ENCODE assay signal across 8 mouse cellular contexts in genomic region chr11:99120524-99121217, GRCm38 (mm10). TPM values are rescaled to one million over a fixed set of nuclear protein-coding genes. Genes with fewer than 3 reads are reported as not detected.
DNase-seq lines count a peak whose midpoint lies in the region; ATAC-seq and TF ChIP-seq lines count a peak whose summit lies in the region.

No protein-coding gene starts in this region.

- H3K36me3 ChIP-seq in liver, adult 2 months (ENCODE audit: control insufficient read depth, insufficient read depth, low read length): no peaks in the 10 kb centered on the region
- no peaks in the 10 kb centered on the region for H3K36me3 ChIP-seq in intestine, embryonic 16.5 days (ENCODE audit: control insufficient read depth, insufficient read depth, low read length)
- no peaks in the 10 kb centered on the region for H3K36me3 ChIP-seq in neural tube, embryonic 15.5 days

- no peak overlapping the region; the same call in 1 of the 2 replicates for H3K9ac ChIP-seq in liver, adult 2 months (ENCODE audit: low read depth, low read length)
- H3K9ac ChIP-seq in intestine, embryonic 16.5 days (ENCODE audit: low read depth, low read length): peak overlapping the region; percentile 32; the same call in 1 of the 2 replicates
- no peak overlapping the region for H3K9ac ChIP-seq in neural tube, embryonic 15.5 days (replicated peaks)

- no peaks in the 10 kb centered on the region for H3K4me1 ChIP-seq in liver, adult 2 months (ENCODE audit: control insufficient read depth, insufficient read depth, low read length)
- peaks cover 6% of the 10 kb centered on the region; the same call in 1 of the 2 replicates for H3K4me1 ChIP-seq in intestine, embryonic 16.5 days (ENCODE audit: control insufficient read depth, insufficient read depth, low read length)
- peaks cover 14% of the 10 kb centered on the region for H3K4me1 ChIP-seq in neural tube, embryonic 15.5 days

- 0 out of 2 replicates have a peak, but pooled peaks have one; percentile 26 for ATAC-seq in intestine, embryonic 16.5 days
- ATAC-seq in neural tube, embryonic 15.5 days (ENCODE audit: low FRiP score): no peak

- H3K9me3 ChIP-seq in intestine, embryonic 16.5 days (ENCODE audit: control insufficient read depth, low read length): no peaks in the 10 kb centered on the region
- H3K9me3 ChIP-seq in neural tube, embryonic 15.5 days (replicated peaks): no peaks in the 10 kb centered on the region

- no peak for TF ChIP-seq CTCF in liver, adult 2 months (IDR thresholded peaks at IDR 0.05; ENCODE audit: low read depth, low read length)

- H3K4me3 ChIP-seq in liver, adult 2 months (ENCODE audit: insufficient read depth, low read depth, low read length): no peak overlapping the region
- H3K4me3 ChIP-seq in intestine, embryonic 16.5 days (ENCODE audit: low read length): no peak overlapping the region
- H3K4me3 ChIP-seq in neural tube, embryonic 15.5 days (replicated peaks): no peak overlapping the region

- H3K27me3 ChIP-seq in liver, adult 2 months (ENCODE audit: control insufficient read depth, insufficient read depth, low read length): no peaks in the 10 kb centered on the region
- H3K27me3 ChIP-seq in intestine, embryonic 16.5 days (replicated peaks; ENCODE audit: control insufficient read depth, insufficient read depth, low read length): no peaks in the 10 kb centered on the region
- no peaks in the 10 kb centered on the region for H3K27me3 ChIP-seq in neural tube, embryonic 15.5 days (replicated peaks)

- H3K27ac ChIP-seq in liver, adult 2 months (replicated peaks; ENCODE audit: insufficient read depth, low read depth, low read length): peak overlapping the region; percentile 25
- peak overlapping the region; percentile 26 for H3K27ac ChIP-seq in intestine, embryonic 16.5 days (ENCODE audit: low read length)
- H3K27ac ChIP-seq in neural tube, embryonic 15.5 days (replicated peaks): peak overlapping the region; percentile 66

- no peak for DNase-seq in liver, adult 2 months (ENCODE audit: extremely low read depth, low read depth, low spot score)
- DNase-seq in liver: no peak
- DNase-seq in heart, adult 18-20 months: peak; percentile 51 to 74
- no peak for DNase-seq in layer of hippocampus, adult 9-11 months
- DNase-seq in cerebellum, postnatal 36 days: no peak
- DNase-seq in embryo, embryonic 11 days: no peak

- no peak overlapping the region for H3K4me2 ChIP-seq in intestine, embryonic 16.5 days (ENCODE audit: low read depth, low read length)
- no peak overlapping the region for H3K4me2 ChIP-seq in neural tube, embryonic 15.5 days

- TF ChIP-seq POLR2A in liver, adult 2 months (IDR thresholded peaks at IDR 0.05; ENCODE audit: extremely low read depth, insufficient read depth, low read length): no peak

- H3K79me2 ChIP-seq in liver, adult 2 months (ENCODE audit: control insufficient read depth, insufficient read depth, low read length): no peaks in the 10 kb centered on the region

- WGBS in liver, adult 2 months: 82% methylated on average over 20 of the region's 20 CpGs
- 59% methylated on average over 20 of the region's 20 CpGs for WGBS in intestine, embryonic 16.5 days
- WGBS in neural tube, embryonic 15.5 days: 44% methylated on average over 20 of the region's 20 CpGs

RNA-seq across cellular contexts. Expression of gene Tns4, which starts 31.6 kb away (rescaled TPM):
- total RNA-seq in liver, adult 2 months (2014; rRNA removed): 0.27 and 0.46 TPM in 2 replicates
- polyA plus RNA-seq in liver, adult 2 months (2012; rRNA removed): 0.27 and 1.2 TPM in 2 replicates
- under 1 TPM; 0.07 to 0.18 TPM for total RNA-seq in heart, adult 18-20 months (2021)
- polyA plus RNA-seq in intestine, embryonic 16.5 days (2015; fragmentation: Nextera tagmentation; extraction: Ambion mirVana): 0.65 and 1.3 TPM in 2 replicates
- polyA plus RNA-seq in neural tube, embryonic 15.5 days (2015; fragmentation: Nextera tagmentation; extraction: Ambion mirVana): 0.09 and 0.22 TPM in 2 replicates

RNA-seq across cellular contexts. Expression of gene Ccr7, which starts 34.2 kb away (rescaled TPM):
- total RNA-seq in liver, adult 2 months (2014; rRNA removed): 0.55 and 0.74 TPM in 2 replicates
- 0.91 and 1.5 TPM in 2 replicates for polyA plus RNA-seq in liver, adult 2 months (2012; rRNA removed)
- total RNA-seq in heart, adult 18-20 months (2021): 1 to 10 TPM in 1 of 2 experiments, under 1 TPM in 1; 0.30 to 2.8 TPM
- 0.36 and 0.64 TPM in 2 replicates for polyA plus RNA-seq in intestine, embryonic 16.5 days (2015; fragmentation: Nextera tagmentation; extraction: Ambion mirVana)
- polyA plus RNA-seq in neural tube, embryonic 15.5 days (2015; fragmentation: Nextera tagmentation; extraction: Ambion mirVana): 0.52 TPM in 1 of 2 replicates, not detected in the other

Comparison
In these comparisons a context has a peak if more than half of its experiments do, and no peak if none do; other contexts are left out.
1. DNase-seq: peak in heart, adult 18-20 months (2 of 2); none in liver, adult 2 months (single experiment), liver (single experiment), layer of hippocampus, adult 9-11 months (single experiment), cerebellum, postnatal 36 days (0 of 2) and embryo, embryonic 11 days (single experiment).
2. Peak in every context shown above with its lines, with median percentiles within 50 percentile points of each other: H3K27ac ChIP-seq.